Mouse (Mus musculus): ENCODE data around the gene Vstm5. TPM values are rescaled to one million over a fixed set of nuclear protein-coding genes. Genes with fewer than 3 reads are reported as not detected.
"Not testable (repeated sequence)": the region's sequence is repeated elsewhere in the genome, so short reads cannot be mapped to it uniquely, and the experiment has no call there.

The Vstm5 gene
- total RNA-seq, 2 experiments from 2014 or later: 1.5 to 3.0 TPM

DNA sequence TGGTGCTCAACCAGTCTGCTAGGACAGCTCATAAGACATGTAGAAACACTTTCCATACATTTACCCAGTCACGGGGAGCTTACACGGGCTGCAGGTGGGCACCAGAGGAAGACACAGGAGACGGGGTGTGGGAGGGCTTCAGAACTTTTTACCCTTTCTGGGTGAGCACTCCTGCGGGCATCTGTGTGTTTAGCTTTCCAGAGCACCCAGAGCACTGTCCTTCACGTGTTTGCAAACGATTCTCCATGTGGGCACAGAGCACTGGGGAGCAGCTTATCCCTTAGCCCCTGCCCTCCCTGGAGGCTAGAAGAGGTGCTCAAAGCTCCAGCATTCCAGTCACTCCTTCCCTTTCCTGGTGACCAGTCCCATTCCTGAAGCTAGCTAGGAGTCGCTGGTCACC is 15.7 kb downstream of the Vstm5 start:
- no peak for ATAC-seq (replicated peaks; ENCODE audit: low FRiP score, low TSS enrichment, poor library complexity, severe bottlenecking)

- no peak for ATAC-seq (replicated peaks; ENCODE audit: low FRiP score, low TSS enrichment, poor library complexity, severe bottlenecking)
Observed at GRCm38 (mm10) chr9:15256214-15256613, 17.4 kb downstream of the Vstm5 start.

DNA sequence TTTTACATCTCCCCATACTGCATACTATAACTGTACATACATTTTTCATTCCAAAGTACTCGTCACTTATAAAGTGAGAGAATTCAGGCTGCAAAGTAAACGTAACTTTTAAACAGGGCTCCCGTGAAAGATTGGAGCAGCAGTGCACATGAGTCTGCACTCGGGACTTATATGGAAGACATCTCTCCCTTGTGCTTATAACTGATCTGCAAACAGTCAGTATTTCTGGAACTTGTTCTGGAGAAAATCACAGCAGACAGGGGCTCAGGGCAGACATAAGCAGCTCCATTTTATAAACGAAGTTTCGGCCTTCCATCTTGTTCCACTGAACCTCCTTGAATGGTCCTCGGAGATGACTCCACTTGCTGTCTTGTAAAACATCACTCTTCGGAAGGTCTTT is 23.1 kb downstream of the Vstm5 start:
- no peak for ATAC-seq (replicated peaks; ENCODE audit: low FRiP score, low TSS enrichment, poor library complexity, severe bottlenecking)

DNA sequence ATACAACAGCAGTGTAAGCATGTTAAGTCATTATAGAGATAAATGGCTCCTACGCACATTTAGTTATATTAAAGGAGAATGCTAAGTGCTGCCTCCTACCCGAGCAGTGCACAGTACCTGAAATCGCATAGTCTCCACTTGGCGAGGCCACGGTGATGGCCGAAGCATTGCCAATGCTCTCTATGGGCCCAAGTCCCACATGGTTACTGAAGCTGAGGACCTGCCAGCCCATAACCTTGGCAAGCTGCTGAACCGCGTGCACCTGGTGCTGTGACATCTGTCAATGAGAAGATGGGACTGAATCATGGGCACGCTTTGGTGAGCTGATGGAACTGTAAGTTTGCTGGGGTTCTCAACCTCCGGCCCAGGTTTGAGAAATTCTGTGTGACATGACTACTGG is 24.6 kb downstream of the Vstm5 start:
- no peak for ATAC-seq (replicated peaks; ENCODE audit: low FRiP score, low TSS enrichment, poor library complexity, severe bottlenecking)

- no peak for ATAC-seq (replicated peaks; ENCODE audit: low FRiP score, low TSS enrichment, poor library complexity, severe bottlenecking)
Observed at GRCm38 (mm10) chr9:15273981-15274380, 35.1 kb downstream of the Vstm5 start.

DNA sequence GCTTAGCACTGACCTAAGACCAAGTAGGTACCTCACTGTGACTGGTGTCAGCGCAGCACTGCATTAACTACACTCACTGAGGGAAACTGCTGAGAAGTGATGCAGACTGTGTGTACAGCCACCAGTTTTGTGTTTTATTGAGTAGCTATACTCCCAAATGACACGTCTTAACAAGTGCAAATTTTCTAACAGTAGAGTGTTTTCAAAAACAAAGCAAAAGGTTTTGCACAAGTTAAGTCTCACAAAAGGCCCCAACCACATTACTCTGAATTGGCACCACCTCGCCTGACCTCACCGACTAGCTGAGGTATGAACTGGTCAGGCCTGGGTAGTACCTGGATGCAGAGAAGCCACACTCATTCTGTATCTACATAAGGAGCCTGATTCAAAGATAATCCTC is 38.0 kb downstream of the Vstm5 start:
- no peak for ATAC-seq (replicated peaks; ENCODE audit: low FRiP score, low TSS enrichment, poor library complexity, severe bottlenecking)

DNA sequence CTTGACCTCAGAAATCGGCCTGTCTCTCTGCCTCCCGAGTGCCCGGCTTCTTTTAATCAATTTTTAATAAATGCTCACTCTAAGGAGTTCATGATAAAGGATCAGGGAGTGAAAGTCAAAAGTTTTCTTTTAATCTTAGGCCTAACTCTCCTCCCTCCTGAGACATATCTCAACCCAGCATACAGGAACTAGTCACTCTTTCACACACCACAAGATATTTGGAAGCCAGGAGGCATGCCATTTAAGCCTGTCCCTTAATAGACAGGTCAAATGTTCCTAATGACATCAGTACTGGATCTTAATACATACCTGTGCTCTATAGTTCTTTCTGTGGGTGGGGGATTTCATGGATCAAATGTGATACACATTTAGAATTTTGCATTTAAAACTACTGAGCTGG is 39.5 kb downstream of the Vstm5 start:
- ATAC-seq (replicated peaks; ENCODE audit: low FRiP score, low TSS enrichment, poor library complexity, severe bottlenecking): no peak

GRCm38 (mm10) chr9:15279139-15279648 is 40.3 kb downstream of the Vstm5 start:
- no peak for ATAC-seq (replicated peaks; ENCODE audit: low FRiP score, low TSS enrichment, poor library complexity, severe bottlenecking)

- peak; percentile 85 for ATAC-seq (replicated peaks; ENCODE audit: low FRiP score, low TSS enrichment, poor library complexity, severe bottlenecking)
Observed at GRCm38 (mm10) chr9:15279649-15280490, 41.0 kb downstream of the Vstm5 start, which contains the start of gene Med17. Gene Med17 (minus strand): TSS chr9:15279931.

- peak; percentile 56 for ATAC-seq (replicated peaks; ENCODE audit: low FRiP score, low TSS enrichment, poor library complexity, severe bottlenecking)
Observed at GRCm38 (mm10) chr9:15280491-15280879, 41.6 kb downstream of the Vstm5 start.

DNA sequence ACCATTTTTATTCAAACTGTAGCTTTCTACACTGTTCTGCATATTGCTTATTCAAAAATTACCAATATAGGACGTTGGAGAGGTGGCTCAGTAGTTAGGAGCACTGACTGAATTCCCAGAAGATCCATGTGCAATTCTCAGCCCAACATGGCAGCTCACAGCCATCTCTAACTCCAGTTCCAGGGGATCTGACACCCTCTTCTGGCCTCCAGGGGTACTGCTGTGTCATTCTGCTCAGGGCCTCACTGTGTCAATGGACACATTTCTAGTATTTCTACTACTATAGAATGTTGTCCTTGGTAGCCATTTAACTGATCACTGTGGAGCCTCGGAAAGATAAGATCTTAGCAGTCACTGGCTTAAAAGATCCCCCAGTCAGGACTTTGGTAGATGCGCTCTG is 46.6 kb downstream of the Vstm5 start:
- 0 out of 2 replicates have a peak, but pooled peaks have one; percentile 15 for ATAC-seq (replicated peaks; ENCODE audit: low FRiP score, low TSS enrichment, poor library complexity, severe bottlenecking)

- ATAC-seq (replicated peaks; ENCODE audit: low FRiP score, low TSS enrichment, poor library complexity, severe bottlenecking): peak; percentile 59
Observed at GRCm38 (mm10) chr9:15287846-15288245, 49.0 kb downstream of the Vstm5 start.

- ATAC-seq (replicated peaks; ENCODE audit: low FRiP score, low TSS enrichment, poor library complexity, severe bottlenecking): peak; percentile 36
Observed at GRCm38 (mm10) chr9:15288402-15288801, 49.6 kb downstream of the Vstm5 start.

DNA sequence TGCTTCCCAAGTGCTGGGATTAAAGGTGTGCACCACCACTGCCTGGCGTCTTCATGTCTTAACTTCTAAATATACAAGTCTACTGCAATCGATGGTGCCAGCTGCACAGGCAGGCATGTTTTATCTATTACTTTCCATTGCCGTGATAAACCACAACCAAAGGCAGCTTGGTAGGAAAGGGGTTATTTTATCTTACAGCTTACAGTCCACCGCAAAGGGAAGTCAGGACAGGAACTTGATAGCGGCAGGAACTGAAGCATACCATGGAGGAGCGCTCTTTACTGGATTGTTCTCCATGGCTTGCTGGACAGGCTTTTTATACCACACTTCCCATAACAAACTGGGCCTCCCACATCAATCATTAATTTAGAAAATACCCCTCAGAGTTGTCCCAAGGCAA is 50.4 kb downstream of the Vstm5 start:
- ATAC-seq (replicated peaks; ENCODE audit: low FRiP score, low TSS enrichment, poor library complexity, severe bottlenecking): peak; percentile 94

DNA sequence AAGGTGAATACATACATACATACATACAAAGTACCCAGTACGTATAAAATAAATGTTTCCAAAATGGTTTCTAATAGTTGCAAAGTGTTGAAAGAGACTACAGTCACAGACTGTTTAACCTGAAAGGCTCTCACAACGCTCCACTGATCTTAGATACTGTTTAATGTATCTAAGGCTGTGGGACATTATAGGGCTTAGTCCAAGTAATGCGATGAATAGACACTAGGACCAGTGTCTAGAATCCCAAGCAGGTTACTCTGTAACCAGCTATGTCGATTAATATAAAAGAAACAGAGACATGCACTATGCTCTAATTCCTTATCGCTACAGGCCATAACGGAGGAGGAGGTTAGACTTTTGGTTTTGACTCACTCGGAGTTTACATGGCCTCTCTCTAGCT is 58.3 kb downstream of the Vstm5 start:
- ATAC-seq (replicated peaks; ENCODE audit: low FRiP score, low TSS enrichment, poor library complexity, severe bottlenecking): no peak

GRCm38 (mm10) chr9:15298451-15298850 is 59.6 kb downstream of the Vstm5 start:
- ATAC-seq (replicated peaks; ENCODE audit: low FRiP score, low TSS enrichment, poor library complexity, severe bottlenecking): no peak

DNA sequence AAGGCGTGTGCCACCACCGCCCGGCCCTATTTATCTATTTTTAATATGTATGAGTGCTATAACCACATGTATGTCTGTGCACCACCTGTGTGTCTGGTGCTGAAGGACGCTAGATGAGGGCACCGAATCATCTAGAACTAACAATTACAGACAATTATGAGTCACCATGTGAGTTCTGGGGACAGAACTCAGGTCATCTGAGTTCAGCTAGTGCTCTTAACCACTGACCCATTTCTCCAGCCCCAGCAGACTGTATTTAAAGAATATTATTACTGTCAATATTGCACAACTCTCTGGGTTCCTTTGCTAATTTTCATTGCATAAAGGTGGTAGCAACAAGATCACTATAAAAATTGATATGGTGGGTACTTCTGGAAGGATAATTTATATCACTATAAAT is 61.2 kb downstream of the Vstm5 start:
- ATAC-seq (replicated peaks; ENCODE audit: low FRiP score, low TSS enrichment, poor library complexity, severe bottlenecking): no peak

GRCm38 (mm10) chr9:15301399-15301798 is 62.6 kb downstream of the Vstm5 start:
- no peak for ATAC-seq (replicated peaks; ENCODE audit: low FRiP score, low TSS enrichment, poor library complexity, severe bottlenecking)

DNA sequence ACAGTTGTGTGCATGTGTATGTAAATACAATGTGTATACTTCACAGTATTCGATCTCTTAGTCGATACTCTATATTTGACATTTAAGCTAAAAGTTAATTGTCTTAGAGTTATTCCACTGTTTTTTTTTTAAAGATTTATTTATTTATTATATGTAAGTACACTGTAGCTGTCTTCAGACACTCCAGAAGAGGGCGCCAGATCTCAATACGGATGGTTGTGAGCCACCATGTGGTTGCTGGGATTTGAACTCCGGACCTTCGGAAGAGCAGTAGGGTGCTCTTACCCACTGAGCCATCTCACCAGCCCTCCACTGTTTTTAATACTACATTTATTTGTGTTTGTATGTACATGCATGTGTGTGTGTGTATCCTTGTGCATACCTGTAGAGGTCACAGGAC is 63.2 kb downstream of the Vstm5 start:
- ATAC-seq (replicated peaks; ENCODE audit: low FRiP score, low TSS enrichment, poor library complexity, severe bottlenecking): not testable (repeated sequence)

DNA sequence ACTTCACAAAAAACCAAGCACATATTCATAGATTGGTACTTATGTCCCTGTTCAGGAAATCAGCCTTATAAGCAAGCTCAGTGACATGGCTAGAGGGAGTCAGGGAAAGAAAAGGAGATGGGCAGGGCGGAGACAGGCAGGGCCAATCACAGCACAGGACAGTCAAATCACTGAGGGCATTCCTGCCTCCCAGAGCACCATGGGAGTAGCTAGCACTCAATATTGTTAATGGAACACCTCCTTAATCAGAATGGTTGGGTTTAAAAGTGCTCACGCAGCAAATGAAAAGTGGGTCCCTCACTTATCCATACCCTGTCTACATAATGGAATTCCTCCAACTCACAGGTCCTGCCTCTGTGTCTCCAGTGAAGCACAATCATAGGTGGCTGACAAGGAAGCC is 64.0 kb downstream of the Vstm5 start:
- ATAC-seq (replicated peaks; ENCODE audit: low FRiP score, low TSS enrichment, poor library complexity, severe bottlenecking): no peak
